In genomic region chr6:92131456-92131855, GRCm38 (mm10) we compare ENCODE assay signal across 25 mouse cellular contexts. TPM values are rescaled to one million over a fixed set of nuclear protein-coding genes. Genes with fewer than 3 reads are reported as not detected.
DNase-seq lines count a peak whose midpoint lies in the region; ATAC-seq and TF ChIP-seq lines count a peak whose summit lies in the region.
"Had no signal": no experiment of that assay in that cellular context is flagged by ENCODE, and none has a peak within 500 bp of the region (broad histone marks: within the 10 kb centered on the region; RNA-seq: fewer than 3 reads in every experiment).

No protein-coding gene starts in this region.

- no peak for TF ChIP-seq EP300 in lung, postnatal 0 days (IDR thresholded peaks at IDR 0.05)

- H3K9me3 ChIP-seq in lung, postnatal 0 days (ENCODE audit: low read length): no peaks in the 10 kb centered on the region
- H3K9me3 ChIP-seq: embryonic facial prominence, embryonic 15.5 days; G1E; hindbrain, embryonic 12.5 days; hindbrain, embryonic 15.5 days had no signal

- WGBS in cerebellum, adult 2 months: 85% methylated on average over 1 of the region's 1 CpGs
- WGBS in lung, postnatal 0 days: 80% methylated on average over 1 of the region's 1 CpGs

- no peak overlapping the region for H3K9ac ChIP-seq in lung, postnatal 0 days (replicated peaks; ENCODE audit: low read depth)
- H3K9ac ChIP-seq: embryonic facial prominence, embryonic 15.5 days; forebrain, postnatal 0 days; hindbrain, embryonic 12.5 days; hindbrain, embryonic 15.5 days had no signal

- no peaks in the 10 kb centered on the region for H3K27me3 ChIP-seq in cerebellum, adult 2 months (ENCODE audit: control insufficient read depth, insufficient read depth, low read length)
- no peaks in the 10 kb centered on the region for H3K27me3 ChIP-seq in lung, postnatal 0 days (replicated peaks; ENCODE audit: insufficient read depth, low read length)
- H3K27me3 ChIP-seq: CH12.LX; embryonic facial prominence, embryonic 15.5 days; hindbrain, embryonic 12.5 days; hindbrain, embryonic 15.5 days; Patski had no signal

- H3K4me2 ChIP-seq in lung, postnatal 0 days (replicated peaks; ENCODE audit: low read depth, low read length): no peak overlapping the region
- H3K4me2 ChIP-seq: embryonic facial prominence, embryonic 15.5 days; heart, embryonic 11.5 days; hindbrain, embryonic 12.5 days; hindbrain, embryonic 15.5 days had no signal

- H3K36me3 ChIP-seq in lung, postnatal 0 days (ENCODE audit: insufficient read depth, low read length): no peaks in the 10 kb centered on the region
- H3K36me3 ChIP-seq: hindbrain, embryonic 12.5 days; hindbrain, embryonic 15.5 days had no signal

- no peak for TF ChIP-seq CTCF in layer of hippocampus, adult 2 months (conservative IDR thresholded peaks at IDR 0.05)
- no peak for TF ChIP-seq CTCF in cortical plate, adult 2 months (IDR thresholded peaks at IDR 0.05; ENCODE audit: extremely low read depth, insufficient read depth, low read length)
- TF ChIP-seq CTCF in cerebellum, adult 2 months (IDR thresholded peaks at IDR 0.05; ENCODE audit: borderline replicate concordance, insufficient read depth, low read depth, low read length): no peak
- TF ChIP-seq CTCF in lung, postnatal 0 days (IDR thresholded peaks at IDR 0.05): no peak

- no peak for TF ChIP-seq POLR2A in cortical plate, adult 2 months (IDR thresholded peaks at IDR 0.05; ENCODE audit: extremely low read depth, insufficient read depth, low read length)
- no peak for TF ChIP-seq POLR2A in cerebellum, adult 2 months (IDR thresholded peaks at IDR 0.05; ENCODE audit: borderline replicate concordance, insufficient read depth, low read length)

- no peak for DNase-seq in layer of hippocampus, adult 2 months (ENCODE audit: low spot score in 2 of 2)
- DNase-seq in layer of hippocampus, postnatal 36 days: no peak
- DNase-seq in CD4-positive, CD25-positive, alpha-beta regulatory T cell, adult 2 months (ENCODE audit: low read depth, low spot score): peak; percentile 13
- no peak for DNase-seq in cerebellum, adult 2 months
- no peak for DNase-seq in lung, postnatal 0 days (ENCODE audit: low spot score)
- no peak for DNase-seq in adrenal gland, postnatal 36 days
- DNase-seq: B cell, adult 2 months; cerebellum, adult 11-12 months; cerebellum, adult 9-10 months; cerebellum, postnatal 14 days; forebrain, postnatal 0 days; gastrocnemius, adult 2 months; gastrocnemius, postnatal 14 days; heart, adult 11 months had no signal

- H3K4me1 ChIP-seq in cortical plate, adult 2 months (ENCODE audit: control insufficient read depth, insufficient read depth, low read length): peaks cover 12% of the 10 kb centered on the region
- H3K4me1 ChIP-seq in cerebellum, adult 2 months (ENCODE audit: control insufficient read depth, insufficient read depth, low read length): peaks cover 13% of the 10 kb centered on the region; the same call in 1 of the 2 replicates
- no peaks in the 10 kb centered on the region; the same call in 1 of the 2 replicates for H3K4me1 ChIP-seq in lung, postnatal 0 days (ENCODE audit: insufficient read depth, low read depth, low read length)

- peak overlapping the region; percentile 3; the same call in 1 of the 2 replicates for H3K27ac ChIP-seq in layer of hippocampus, adult 2 months
- H3K27ac ChIP-seq in cortical plate, adult 2 months (ENCODE audit: insufficient read depth, low read length): peak overlapping the region; percentile 17; the same call in 1 of the 2 replicates
- H3K27ac ChIP-seq in cerebellum, adult 2 months (ENCODE audit: insufficient read depth, low read length): no peak overlapping the region
- H3K27ac ChIP-seq in lung, postnatal 0 days (ENCODE audit: low read length): no peak overlapping the region
- H3K27ac ChIP-seq: hindbrain, embryonic 12.5 days; hindbrain, embryonic 15.5 days had no signal

- no peak overlapping the region for H3K4me3 ChIP-seq in layer of hippocampus, adult 2 months
- H3K4me3 ChIP-seq in cortical plate, adult 2 months (ENCODE audit: insufficient read depth, low read length): no peak overlapping the region
- H3K4me3 ChIP-seq in cerebellum, adult 2 months (replicated peaks; ENCODE audit: insufficient read depth, low read depth, low read length): no peak overlapping the region
- H3K4me3 ChIP-seq in lung, postnatal 0 days (ENCODE audit: low read depth, low read length): no peak overlapping the region
- H3K4me3 ChIP-seq: embryonic facial prominence, embryonic 15.5 days; gastrocnemius, adult 2 months; hindbrain, embryonic 12.5 days; hindbrain, embryonic 15.5 days had no signal

- peak; percentile 77 for ATAC-seq in inflammation-experienced regulatory T-cells, adult 6 months
- ATAC-seq in lung, postnatal 0 days: no peak
- ATAC-seq: forebrain, embryonic 14.5 days; forebrain, postnatal 0 days; intestine, embryonic 16.5 days; Patski had no signal

RNA-seq across cellular contexts. Expression of gene Nr2c2, which starts 40.3 kb away (rescaled TPM):
- total RNA-seq in layer of hippocampus, adult 2 months (2021): 10 to 100 TPM; 88.6 to 92.3 TPM
- 10 to 100 TPM; 77.6 to 87.9 TPM for total RNA-seq in layer of hippocampus, postnatal 36 days (2021)
- polyA plus RNA-seq in cortical plate, adult 2 months (2012; rRNA removed): 41.8 and 44.4 TPM in 2 replicates
- 100 to 1,000 TPM in 1 of 3 experiments, 10 to 100 TPM in 2; 56.7 to 125 (median 94.5) TPM for polyA plus RNA-seq in inflammation-experienced regulatory T-cells, adult 6 months (2017; shearing (Covaris generic))
- 36.6 and 37.9 TPM in 2 replicates for polyA plus RNA-seq in cerebellum, adult 2 months (2012; rRNA removed)
- polyA plus RNA-seq in lung, postnatal 0 days (2015; fragmentation: Nextera tagmentation; extraction: Ambion mirVana): 14.7 and 15.7 TPM in 2 replicates
- total RNA-seq in adrenal gland, postnatal 36 days (2021): 10 to 100 TPM; 35.3 to 41.5 TPM

RNA-seq across cellular contexts. Expression of gene Mrps25, which starts 52.4 kb away (rescaled TPM):
- total RNA-seq in layer of hippocampus, adult 2 months (2021): 10 to 100 TPM; 49.5 to 51.8 TPM
- total RNA-seq in layer of hippocampus, postnatal 36 days (2021): 10 to 100 TPM; 53.2 to 56.2 TPM
- polyA plus RNA-seq in cortical plate, adult 2 months (2012; rRNA removed): 58.8 and 63.1 TPM in 2 replicates
- polyA plus RNA-seq in inflammation-experienced regulatory T-cells, adult 6 months (2017; shearing (Covaris generic)): 10 to 100 TPM; 40.1 to 68.0 (median 49.6) TPM
- polyA plus RNA-seq in cerebellum, adult 2 months (2012; rRNA removed): 55.6 and 59.7 TPM in 2 replicates
- polyA plus RNA-seq in lung, postnatal 0 days (2015; fragmentation: Nextera tagmentation; extraction: Ambion mirVana): 26.5 and 33.9 TPM in 2 replicates
- total RNA-seq in adrenal gland, postnatal 36 days (2021): 10 to 100 TPM; 48.9 to 49.8 TPM

Comparison
In these comparisons a context has a peak if more than half of its experiments do, and no peak if none do; other contexts are left out.
1. H3K27ac ChIP-seq: peak in layer of hippocampus, adult 2 months (single experiment) and cortical plate, adult 2 months (single experiment); none in cerebellum, adult 2 months (single experiment) and lung, postnatal 0 days (single experiment).